Mouse (Mus musculus) thymus, adult 2 months (tissue): ENCODE measurements at regions not wholly inside any gene's neighbourhood (a gene's known extent, or its start where the extent isn't known, plus 50 kb on each side); places are given as distances from the start of the nearest gene placed in this dataset.

Source experiments
- DNase-seq: peaks from one replicate; pipeline ENCODE4 v3.0.0; 2021
- H3K27ac ChIP-seq: fragments of 200-500 bp; 2 replicates; pipeline ENCODE4 v1.5.1; 2012; ENCODE audit warnings: low read length, control low read depth; ENCODE audit not compliant: control insufficient read depth, insufficient read depth
- H3K27me3 ChIP-seq: fragments of 200-500 bp; 2 replicates; pipeline ENCODE4 v1.6.1; 2012; ENCODE audit warnings: mild to moderate bottlenecking, low read length, moderate library complexity, mixed read lengths; ENCODE audit not compliant: control insufficient read depth, insufficient read depth
- H3K36me3 ChIP-seq: fragments of 200-500 bp; 2 replicates; pipeline ENCODE4 v1.6.1; 2012; ENCODE audit warnings: mild to moderate bottlenecking, low read length, moderate library complexity; ENCODE audit not compliant: control insufficient read depth, insufficient read depth
- H3K4me1 ChIP-seq: fragments of 200-500 bp; replicated peaks from 2 replicates; pipeline ENCODE4 v1.6.1; 2012; ENCODE audit warnings: low read length; ENCODE audit not compliant: control insufficient read depth, insufficient read depth
- H3K4me3 ChIP-seq: fragments of 200-500 bp; 2 replicates; pipeline ENCODE4 v1.5.1; 2012; ENCODE audit warnings: mild to moderate bottlenecking, low read length, control low read depth, moderate library complexity; ENCODE audit not compliant: control insufficient read depth, insufficient read depth
- CTCF ChIP-seq: fragments of 200-500 bp; IDR thresholded peaks from 2 replicates; pipeline ENCODE4 v1.5.1; 2012; ENCODE audit warnings: mild to moderate bottlenecking, control low read depth, low read length, moderate library complexity, borderline replicate concordance; ENCODE audit not compliant: control insufficient read depth, poor library complexity, insufficient read depth; ENCODE audit errors: extremely low read depth
- POLR2A ChIP-seq: fragments of 200-500 bp; IDR thresholded peaks from 2 replicates; pipeline ENCODE4 v1.6.1; 2012; ENCODE audit warnings: mild to moderate bottlenecking, low read length, control low read depth, moderate library complexity; ENCODE audit not compliant: control insufficient read depth, poor library complexity, insufficient read depth; ENCODE audit errors: extremely low read depth
- WGBS: fragments of 180-500 bp; shearing (Covaris S2); methylation state at CpG from one replicate; pipeline ENCODE4 v1.1.7; 2018; 5-methylcytosine and 5-hydroxymethylcytosine counted together

- Histone ChIP-seq H3K27me3 (no peaks in the 10 kb centered on the region), H3K4me3 (no peak overlapping the region), H3K4me1 (no peaks in the 10 kb centered on the region), H3K27ac (no peak overlapping the region), H3K36me3 (no peaks in the 10 kb centered on the region)
- 91% methylated on average over 10 of the region's 10 CpGs for WGBS
- DNase-seq: no peak
- TF ChIP-seq CTCF: no peak
- TF ChIP-seq POLR2A: no peak
Observed at GRCm38 (mm10) chr15:31148251-31149145, 75.6 kb upstream of the Dap start.

- DNase-seq: no peak
- Histone ChIP-seq H3K4me3 (no peak overlapping the region), H3K27ac (no peak overlapping the region), H3K27me3 (no peaks in the 10 kb centered on the region), H3K4me1 (no peaks in the 10 kb centered on the region), H3K36me3 (no peaks in the 10 kb centered on the region)
- WGBS: 82% methylated on average over 2 of the region's 2 CpGs
- no peak for TF ChIP-seq POLR2A
Observed at GRCm38 (mm10) chr15:31149855-31150254, 74.3 kb upstream of the Dap start.

GRCm38 (mm10) chr15:31150546-31151471 lies 73.3 kb upstream of the Dap start:
- no peaks in the 10 kb centered on the region for H3K4me1 ChIP-seq
- H3K27ac ChIP-seq: no peak overlapping the region
- TF ChIP-seq CTCF (0 out of 2 replicates have a peak, but pooled peaks have one; percentile 26), POLR2A (no peak)
- no peaks in the 10 kb centered on the region for H3K36me3 ChIP-seq
- H3K4me3 ChIP-seq: no peak overlapping the region
- WGBS: 66% methylated on average over 21 of the region's 21 CpGs
- DNase-seq: peak; percentile 32
- H3K27me3 ChIP-seq: no peaks in the 10 kb centered on the region

- H3K4me1 ChIP-seq: no peaks in the 10 kb centered on the region
- H3K4me3 ChIP-seq: no peak overlapping the region
- H3K27ac ChIP-seq: no peak overlapping the region
- no peaks in the 10 kb centered on the region for H3K27me3 ChIP-seq
- WGBS: 79% methylated on average over 9 of the region's 9 CpGs
- no peak for DNase-seq
- H3K36me3 ChIP-seq: no peaks in the 10 kb centered on the region
- no peak for TF ChIP-seq POLR2A
- TF ChIP-seq CTCF: no peak
Observed at GRCm38 (mm10) chr15:31155141-31155540, 69.0 kb upstream of the Dap start.

GRCm38 (mm10) chr15:31166543-31167105 lies 57.5 kb upstream of the Dap start:
- Histone ChIP-seq H3K27me3 (no peaks in the 10 kb centered on the region), H3K36me3 (no peaks in the 10 kb centered on the region), H3K4me1 (peaks cover 24% of the 10 kb centered on the region), H3K4me3 (no peak overlapping the region), H3K27ac (peak overlapping the region; percentile 73)
- DNase-seq: peak; percentile 34
- 15% methylated on average over 9 of the region's 9 CpGs for WGBS
- no peak for TF ChIP-seq CTCF

GRCm38 (mm10) chr15:31167506-31167905 lies 56.6 kb upstream of the Dap start:
- 34% methylated on average over 5 of the region's 5 CpGs for WGBS
- H3K27me3 ChIP-seq: no peaks in the 10 kb centered on the region

More at GRCm38 (mm10) chr15:31167506-31167905, 56.6 kb upstream of the Dap start:
- Histone ChIP-seq H3K4me1 (peaks cover 24% of the 10 kb centered on the region), H3K36me3 (no peaks in the 10 kb centered on the region), H3K27ac (no peak overlapping the region), H3K4me3 (no peak overlapping the region)
- DNase-seq: no peak
- TF ChIP-seq POLR2A: no peak
- no peak for TF ChIP-seq CTCF
